Mouse (Mus musculus) hindbrain, embryonic 15.5 days (tissue): Measurements from ENCODE around the gene Ikbkg. TPM values are rescaled to one million over a fixed set of nuclear protein-coding genes. Genes with fewer than 3 reads are reported as not detected.

Source experiments
- ATAC-seq: fragments of 200-750 bp; cut with Nextera tagmentation; 2 replicates; pipeline ENCODE4 v1.8.0; 2017; ENCODE audit warnings: low read depth, moderate number of reproducible peaks, moderate TSS enrichment; ENCODE audit not compliant: low FRiP score
- H3K27ac ChIP-seq: fragments of 300-500 bp; sonication (generic); replicated peaks from 2 replicates; pipeline ENCODE4 v1.5.1; 2015; ENCODE audit warnings: mild to moderate bottlenecking, inconsistent platforms
- H3K27me3 ChIP-seq: fragments of 300-500 bp; sonication (generic); 2 replicates; pipeline ENCODE4 v1.6.1; 2015; ENCODE audit warnings: control low read depth, inconsistent platforms
- H3K36me3 ChIP-seq: fragments of 300-500 bp; sonication (generic); 2 replicates; pipeline ENCODE4 v1.6.1; 2015; ENCODE audit warnings: control low read depth, inconsistent platforms
- H3K4me1 ChIP-seq: fragments of 300-500 bp; sonication (generic); replicated peaks from 2 replicates; pipeline ENCODE4 v1.6.1; 2015; ENCODE audit warnings: control low read depth, inconsistent platforms
- H3K4me2 ChIP-seq: fragments of 300-500 bp; sonication (generic); 2 replicates; pipeline ENCODE4 v1.6.1; 2015; ENCODE audit warnings: moderate library complexity, mild to moderate bottlenecking, inconsistent platforms
- H3K4me3 ChIP-seq: fragments of 300-500 bp; sonication (generic); 2 replicates; pipeline ENCODE4 v1.5.1; 2015; ENCODE audit warnings: mild to moderate bottlenecking, inconsistent platforms
- H3K9ac ChIP-seq: fragments of 300-500 bp; sonication (generic); 2 replicates; pipeline ENCODE4 v1.6.1; 2015; ENCODE audit warnings: inconsistent platforms
- H3K9me3 ChIP-seq: fragments of 300-500 bp; sonication (generic); 2 replicates; pipeline ENCODE4 v1.6.1; 2016; ENCODE audit warnings: control low read depth, inconsistent platforms
- WGBS: fragments of 180-500 bp; shearing (Covaris S2); methylation state at CpG from one replicate; pipeline ENCODE4 v1.1.7; 2015; 5-methylcytosine and 5-hydroxymethylcytosine counted together
- polyA plus RNA-seq: library from polyadenylated mRNA; unstranded; fragments of >200 nt; fragmentation: Nextera tagmentation; extraction: Ambion mirVana; gene quantifications from 2 replicates; pipeline ENCODE4 v1.2.1, GENCODE M21; 2015

Gene Ikbkg
- polyA plus RNA-seq, 1 experiment from 2014 or later: 15.7 TPM

DNA sequence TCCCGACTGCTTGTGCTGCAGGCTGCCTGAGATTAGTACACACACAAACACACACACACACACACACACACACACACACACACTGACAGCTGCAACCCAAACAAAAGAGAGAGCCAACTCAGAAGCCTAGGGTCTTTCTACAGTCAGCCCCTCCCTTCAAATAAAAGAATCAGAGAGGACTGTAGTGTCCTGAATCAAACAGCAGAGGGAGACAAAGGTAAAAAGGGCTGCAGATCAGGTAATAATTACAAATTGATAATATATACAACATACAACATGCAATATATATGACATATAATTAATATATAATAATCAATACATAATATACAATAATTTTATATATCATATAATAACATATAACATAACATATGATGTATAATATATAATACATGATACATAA is 104.0 kb downstream of the Ikbkg start:
- ATAC-seq: no peak
- no peaks in the 10 kb centered on the region for H3K9me3 ChIP-seq

More for the DNA sequence above, 104.0 kb downstream of the Ikbkg start:
- Histone ChIP-seq H3K4me2 (no peak overlapping the region), H3K36me3 (no peaks in the 10 kb centered on the region), H3K9ac (no peak overlapping the region), H3K4me1 (no peaks in the 10 kb centered on the region), H3K27ac (no peak overlapping the region), H3K4me3 (no peak overlapping the region), H3K27me3 (no peaks in the 10 kb centered on the region)
- 67% methylated on average over 1 of the region's 1 CpGs for WGBS

Other genes with a start within 250 kb of the Ikbkg start
- gene Tex28, start 225.5 kb upstream of the Ikbkg start, polyA plus RNA-seq: not detected in 2 replicates
- gene Tktl1, start 216.0 kb upstream of the Ikbkg start, polyA plus RNA-seq: 0.05 and 0.07 TPM in 2 replicates
- 87.8 and 92.0 TPM in 2 replicates for gene Flna, start 143.5 kb upstream of the Ikbkg start, polyA plus RNA-seq
- gene Emd, start 138.6 kb upstream of the Ikbkg start, polyA plus RNA-seq: 14.5 and 16.7 TPM in 2 replicates
- 396 and 404 TPM in 2 replicates for gene Rpl10, start 122.5 kb upstream of the Ikbkg start, polyA plus RNA-seq
- 73.2 and 80.1 TPM in 2 replicates for gene Taz, start 111.4 kb upstream of the Ikbkg start, polyA plus RNA-seq
- 4.4 and 4.7 TPM in 2 replicates for gene Dnase1l1, start 111.0 kb upstream of the Ikbkg start, polyA plus RNA-seq
- gene Atp6ap1, start 96.2 kb upstream of the Ikbkg start, polyA plus RNA-seq: 284 and 300 TPM in 2 replicates
- gene Gdi1, start 88.3 kb upstream of the Ikbkg start, polyA plus RNA-seq: 868 and 983 TPM in 2 replicates
- gene Fam50a, start 80.3 kb upstream of the Ikbkg start, polyA plus RNA-seq: 57.7 and 61.0 TPM in 2 replicates
- gene Plxna3, start 64.2 kb upstream of the Ikbkg start, polyA plus RNA-seq: 53.6 and 55.5 TPM in 2 replicates
- gene Lage3, start 39.7 kb upstream of the Ikbkg start, polyA plus RNA-seq: 73.4 and 75.9 TPM in 2 replicates
- gene Ubl4a, start 20.1 kb upstream of the Ikbkg start, polyA plus RNA-seq: 67.7 and 71.0 TPM in 2 replicates
- gene Slc10a3, start 19.9 kb upstream of the Ikbkg start, polyA plus RNA-seq: 7.7 and 8.4 TPM in 2 replicates
- gene Fam3a, start within 50 bp of the Ikbkg start, polyA plus RNA-seq: 34.2 and 37.5 TPM in 2 replicates
- 46.3 and 53.2 TPM in 2 replicates for gene G6pdx, start 35.9 kb downstream of the Ikbkg start, polyA plus RNA-seq
- not detected in 2 replicates for gene Gm6880, start 88.1 kb downstream of the Ikbkg start, polyA plus RNA-seq
- gene Olfr1326-ps1, start 181.6 kb downstream of the Ikbkg start, polyA plus RNA-seq: not detected in 2 replicates
- gene Olfr1325, start 199.4 kb downstream of the Ikbkg start, polyA plus RNA-seq: not detected in 2 replicates